Mouse (Mus musculus) hindbrain, embryonic 12.5 days (tissue): Measurements from ENCODE around the gene Pde4d. TPM values are rescaled to one million over a fixed set of nuclear protein-coding genes. Genes with fewer than 3 reads are reported as not detected.

Experiments
- ATAC-seq: fragments of 200-750 bp; cut with Nextera tagmentation; 2 replicates; pipeline ENCODE4 v1.8.0; 2017; ENCODE audit warnings: moderate TSS enrichment; ENCODE audit not compliant: low FRiP score
- H3K27ac ChIP-seq: fragments of 300-500 bp; sonication (generic); 2 replicates; pipeline ENCODE4 v1.5.1; 2016; ENCODE audit warnings: mild to moderate bottlenecking
- H3K27me3 ChIP-seq: fragments of 300-500 bp; sonication (generic); 2 replicates; pipeline ENCODE4 v1.6.1; 2016; ENCODE audit warnings: mild to moderate bottlenecking
- H3K36me3 ChIP-seq: fragments of 300-500 bp; sonication (generic); 2 replicates; pipeline ENCODE4 v1.6.1; 2016; ENCODE audit warnings: mild to moderate bottlenecking
- H3K4me1 ChIP-seq: fragments of 300-500 bp; sonication (generic); 2 replicates; pipeline ENCODE4 v1.6.1; 2016
- H3K4me2 ChIP-seq: fragments of 300-500 bp; sonication (generic); replicated peaks from 2 replicates; pipeline ENCODE4 v1.6.1; 2016; ENCODE audit warnings: mild to moderate bottlenecking
- H3K4me3 ChIP-seq: fragments of 300-500 bp; sonication (generic); 2 replicates; pipeline ENCODE4 v1.5.1; 2016; ENCODE audit warnings: mild to moderate bottlenecking
- H3K9ac ChIP-seq: fragments of 300-500 bp; sonication (generic); 2 replicates; pipeline ENCODE4 v1.6.1; 2016; ENCODE audit warnings: mild to moderate bottlenecking, moderate library complexity
- H3K9me3 ChIP-seq: fragments of 300-500 bp; sonication (generic); replicated peaks from 2 replicates; pipeline ENCODE4 v1.6.1; 2016; ENCODE audit warnings: mild to moderate bottlenecking
- WGBS: fragments of 180-500 bp; shearing (Covaris S2); methylation state at CpG from one replicate; pipeline ENCODE4 v1.1.7; 2016; 5-methylcytosine and 5-hydroxymethylcytosine counted together
- polyA plus RNA-seq: library from polyadenylated mRNA; unstranded; fragments of >200 nt; fragmentation: Nextera tagmentation; extraction: Ambion mirVana; gene quantifications from 2 replicates; pipeline ENCODE4 v1.2.1, GENCODE M21; 2016

Pde4d gene
- polyA plus RNA-seq, 1 experiment from 2014 or later, result 20.6 TPM

DNA sequence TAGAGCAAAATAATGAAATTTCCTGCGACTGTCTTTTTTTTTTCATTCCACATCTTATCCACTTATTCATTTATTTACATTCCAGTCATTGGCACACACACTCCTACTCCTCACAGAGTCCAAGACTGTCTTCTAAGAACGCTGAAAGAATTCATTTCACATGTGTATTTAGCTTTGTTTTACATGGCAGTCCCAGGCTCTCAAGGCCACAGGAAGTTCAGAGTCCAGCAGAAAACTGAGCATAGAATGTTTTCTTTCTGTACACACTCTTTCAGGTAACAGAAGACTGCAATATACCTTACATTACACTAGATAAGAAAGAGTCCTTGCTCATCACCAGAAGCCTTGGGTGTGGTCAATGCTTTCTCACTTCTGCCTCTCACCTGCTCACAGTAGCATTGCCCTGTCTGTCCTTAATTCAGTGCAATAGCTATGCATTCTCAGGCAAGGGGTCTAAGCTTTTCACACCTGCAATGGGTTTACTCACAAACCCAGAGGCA is 1169.5 kb downstream of the Pde4d start:
- H3K4me1 ChIP-seq, result no peaks in the 10 kb centered on the region
- no peak overlapping the region for H3K4me3 ChIP-seq
- no peak for ATAC-seq
- WGBS, result 80% methylated on average over 2 of the region's 2 CpGs
- no peaks in the 10 kb centered on the region for H3K9me3 ChIP-seq
- H3K27me3 ChIP-seq, result no peaks in the 10 kb centered on the region
- no peaks in the 10 kb centered on the region for H3K36me3 ChIP-seq
- H3K4me2 ChIP-seq, result no peak overlapping the region
- H3K9ac ChIP-seq, result no peak overlapping the region
- no peak overlapping the region for H3K27ac ChIP-seq

DNA sequence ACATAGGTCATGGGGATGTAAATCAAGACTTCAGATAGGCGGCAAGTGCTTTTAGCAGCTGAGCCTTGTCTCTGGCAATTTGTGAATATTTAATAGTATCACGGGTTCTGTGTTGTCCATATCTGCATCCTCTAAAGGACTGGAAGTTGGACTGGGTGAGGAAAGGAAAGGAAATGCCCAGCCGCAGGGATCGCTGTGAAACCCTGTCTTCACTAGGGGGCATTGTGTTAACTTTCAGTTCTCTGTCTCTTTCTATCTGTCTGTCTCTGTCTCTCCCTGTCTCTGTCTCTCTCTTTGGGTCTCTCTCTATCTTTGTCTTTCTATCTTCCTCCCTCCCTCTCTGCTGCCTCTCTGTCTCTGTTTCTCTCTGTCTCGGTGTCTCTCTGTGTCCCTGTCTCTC is 1172.5 kb downstream of the Pde4d start:
- H3K4me3 ChIP-seq, result no peak overlapping the region
- no peak for ATAC-seq
- H3K4me2 ChIP-seq, result no peak overlapping the region
- no peaks in the 10 kb centered on the region for H3K4me1 ChIP-seq
- H3K9me3 ChIP-seq, result no peaks in the 10 kb centered on the region
- no peaks in the 10 kb centered on the region for H3K27me3 ChIP-seq
- 71% methylated on average over 5 of the region's 5 CpGs for WGBS
- no peaks in the 10 kb centered on the region for H3K36me3 ChIP-seq
- no peak overlapping the region for H3K9ac ChIP-seq
- H3K27ac ChIP-seq, result no peak overlapping the region

DNA sequence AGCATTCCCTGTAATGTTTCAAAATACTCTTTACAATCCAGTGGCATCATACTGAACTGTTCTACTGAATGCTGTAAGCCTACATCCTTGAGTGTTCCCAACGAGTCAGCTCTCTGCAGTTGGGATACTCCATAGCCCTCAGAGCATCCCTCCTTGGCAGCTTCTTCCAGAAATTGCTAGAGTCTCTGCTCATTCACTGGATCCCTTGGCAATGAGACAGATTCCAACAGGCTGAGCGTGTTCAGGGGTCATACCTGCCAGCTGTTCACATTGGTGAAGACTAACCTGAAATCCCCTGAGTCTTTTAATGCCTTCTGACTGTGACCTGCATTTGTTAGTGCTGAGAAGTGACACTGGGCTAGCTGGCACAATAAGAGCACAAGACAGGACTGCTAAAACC is 1173.5 kb downstream of the Pde4d start:
- H3K4me1 ChIP-seq, result no peaks in the 10 kb centered on the region
- 67% methylated on average over 2 of the region's 2 CpGs for WGBS
- no peak overlapping the region for H3K4me3 ChIP-seq
- H3K36me3 ChIP-seq, result no peaks in the 10 kb centered on the region
- no peak overlapping the region for H3K9ac ChIP-seq
- no peak for ATAC-seq
- no peaks in the 10 kb centered on the region for H3K27me3 ChIP-seq
- no peak overlapping the region for H3K4me2 ChIP-seq
- H3K27ac ChIP-seq, result no peak overlapping the region
- no peaks in the 10 kb centered on the region for H3K9me3 ChIP-seq

DNA sequence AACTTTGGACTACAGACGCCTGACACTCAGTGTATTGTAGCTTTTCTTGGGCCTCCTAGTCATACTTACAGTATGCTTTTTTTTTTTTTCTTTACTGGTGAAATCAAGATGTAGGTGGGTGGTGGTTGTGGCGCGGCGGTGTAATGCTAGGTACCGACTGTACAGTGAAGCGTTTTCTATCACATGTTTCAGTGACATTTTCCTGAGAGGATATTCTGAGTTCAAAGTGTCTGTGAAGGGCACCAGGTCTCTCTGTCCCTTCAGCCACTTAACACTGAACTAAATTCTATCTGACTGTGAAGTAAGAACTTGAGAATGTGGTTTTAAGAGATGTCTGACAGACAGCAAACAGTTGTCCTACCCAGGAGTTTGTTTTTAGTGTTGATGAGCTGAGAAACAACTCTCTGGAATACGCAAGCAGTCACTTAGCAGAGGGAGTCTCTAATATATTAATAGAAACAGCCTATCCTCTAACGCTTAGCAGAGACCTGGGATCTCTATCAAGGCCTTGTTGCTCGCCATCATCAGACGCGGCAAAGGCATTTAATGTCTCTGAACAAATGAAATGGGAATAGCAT is 1175.1 kb downstream of the Pde4d start:
- no peak overlapping the region for H3K9ac ChIP-seq
- 92% methylated on average over 11 of the region's 11 CpGs for whole genome bisulfite sequencing
- no peaks in the 10 kb centered on the region for H3K9me3 ChIP-seq
- no peak for ATAC-seq
- H3K36me3 ChIP-seq, result no peaks in the 10 kb centered on the region
- no peak overlapping the region for H3K27ac ChIP-seq
- no peaks in the 10 kb centered on the region for H3K4me1 ChIP-seq
- no peak overlapping the region for H3K4me3 ChIP-seq
- H3K4me2 ChIP-seq, result no peak overlapping the region
- no peaks in the 10 kb centered on the region for H3K27me3 ChIP-seq

DNA sequence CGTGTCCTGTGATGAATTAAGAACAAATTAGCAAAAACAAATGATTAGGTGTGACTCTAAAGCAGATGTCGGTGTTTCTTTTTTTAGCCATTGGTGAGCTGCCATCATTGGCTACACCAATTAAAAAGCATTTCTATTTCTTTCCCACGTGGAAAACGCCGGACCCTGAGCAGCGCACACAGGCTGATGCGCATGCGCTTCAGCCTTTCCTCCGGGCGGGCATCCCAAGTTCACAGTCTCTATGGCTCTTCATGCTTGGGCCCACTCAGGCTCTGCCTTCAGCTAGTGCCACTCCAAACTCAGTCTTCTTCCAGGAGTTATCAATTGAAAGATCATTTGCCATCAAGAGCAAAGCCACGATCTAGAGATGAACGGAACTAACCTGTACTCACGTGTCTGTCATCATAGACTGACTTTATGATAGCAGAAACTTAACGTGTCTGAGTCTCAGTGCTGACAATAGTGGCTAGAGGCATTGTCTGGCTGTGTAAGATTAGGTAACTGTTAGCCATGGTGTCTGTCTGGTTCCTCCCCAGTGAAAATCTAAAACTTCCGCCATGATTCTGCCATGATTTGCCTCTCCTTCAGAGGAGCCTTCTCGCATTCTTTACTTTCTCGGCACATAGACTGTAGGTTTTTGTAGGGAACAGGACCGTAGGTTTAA is 1175.8 kb downstream of the Pde4d start:
- no peak overlapping the region for H3K4me2 ChIP-seq
- no peak for ATAC-seq
- no peaks in the 10 kb centered on the region for H3K9me3 ChIP-seq
- H3K4me3 ChIP-seq, result no peak overlapping the region
- no peaks in the 10 kb centered on the region for H3K36me3 ChIP-seq
- 91% methylated on average over 18 of the region's 18 CpGs for WGBS
- no peaks in the 10 kb centered on the region for H3K4me1 ChIP-seq
- H3K9ac ChIP-seq, result no peak overlapping the region
- no peak overlapping the region for H3K27ac ChIP-seq
- no peaks in the 10 kb centered on the region for H3K27me3 ChIP-seq

DNA sequence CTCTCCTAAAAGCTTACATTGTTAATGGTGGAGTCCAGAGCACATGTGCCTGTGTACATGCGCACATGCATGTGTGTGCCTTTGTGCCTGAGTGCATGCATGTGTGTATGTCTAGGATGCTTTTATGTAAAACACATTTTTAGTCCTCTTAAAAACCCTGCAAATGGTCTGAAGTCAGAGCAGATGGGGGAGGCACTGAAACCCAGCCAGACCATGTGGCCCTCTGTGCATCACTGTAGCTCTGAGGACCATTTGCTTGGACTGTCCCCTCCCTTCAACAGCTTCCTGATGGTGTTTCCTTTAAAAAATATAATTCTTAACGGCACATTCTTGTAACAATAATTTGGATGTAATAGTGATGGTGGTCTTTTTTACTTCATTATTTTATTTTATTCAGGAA is 1177.5 kb downstream of the Pde4d start:
- Histone ChIP-seq H3K36me3 (no peaks in the 10 kb centered on the region), H3K27me3 (no peaks in the 10 kb centered on the region), H3K4me3 (no peak overlapping the region), H3K4me2 (no peak overlapping the region), H3K9me3 (no peaks in the 10 kb centered on the region), H3K27ac (no peak overlapping the region), H3K4me1 (peaks cover 6% of the 10 kb centered on the region), H3K9ac (no peak overlapping the region)
- 96% methylated on average over 2 of the region's 2 CpGs for WGBS
- no peak for ATAC-seq

DNA sequence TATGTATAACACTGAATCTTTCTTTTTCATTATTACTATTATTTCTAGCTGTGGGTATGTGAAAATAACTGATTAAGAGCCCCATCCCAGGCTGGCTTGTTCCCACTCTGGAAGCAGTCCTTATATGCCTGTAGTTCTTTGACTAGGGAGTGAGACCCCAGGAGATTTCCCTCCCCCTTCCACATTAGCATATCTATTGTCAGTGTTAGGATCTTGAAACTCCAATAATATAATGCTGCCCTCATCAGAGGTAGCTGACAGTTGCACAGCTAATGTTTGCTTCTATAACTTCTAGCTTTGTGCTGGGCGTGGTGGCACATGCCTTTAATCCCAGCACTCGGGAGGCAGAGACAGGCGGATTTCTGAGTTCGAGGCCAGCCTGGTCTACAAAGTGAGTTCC is 1178.9 kb downstream of the Pde4d start:
- Histone ChIP-seq H3K4me1 (peaks cover 18% of the 10 kb centered on the region), H3K4me2 (no peak overlapping the region), H3K4me3 (no peak overlapping the region), H3K9me3 (no peaks in the 10 kb centered on the region), H3K9ac (no peak overlapping the region), H3K27me3 (no peaks in the 10 kb centered on the region), H3K27ac (no peak overlapping the region), H3K36me3 (no peaks in the 10 kb centered on the region)
- WGBS, result 80% methylated on average over 4 of the region's 4 CpGs
- ATAC-seq, result no peak

DNA sequence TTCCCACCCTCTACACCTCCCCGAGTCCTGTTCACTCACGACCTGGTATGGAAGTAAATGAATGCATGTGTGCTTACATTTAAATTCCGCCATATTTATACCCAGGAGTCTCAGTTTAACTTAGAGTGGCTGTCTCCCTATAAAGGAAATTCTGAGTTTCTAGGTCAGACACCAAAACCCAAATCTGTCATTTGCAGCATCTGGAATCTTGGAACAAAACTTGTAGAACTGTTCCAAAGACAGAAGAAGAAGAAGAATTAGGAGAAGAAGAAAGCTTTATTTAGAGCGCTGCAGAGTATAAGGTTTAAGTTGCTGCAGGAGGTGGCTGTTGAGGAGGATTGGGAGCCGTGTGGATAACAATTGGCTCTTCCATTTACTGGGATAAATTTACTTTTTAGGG is 1179.5 kb downstream of the Pde4d start:
- Histone ChIP-seq H3K4me1 (peaks cover 22% of the 10 kb centered on the region), H3K27me3 (no peaks in the 10 kb centered on the region), H3K27ac (no peak overlapping the region), H3K9ac (no peak overlapping the region), H3K4me2 (no peak overlapping the region), H3K36me3 (no peaks in the 10 kb centered on the region), H3K4me3 (no peak overlapping the region), H3K9me3 (no peaks in the 10 kb centered on the region)
- 87% methylated on average over 5 of the region's 5 CpGs for WGBS
- ATAC-seq, result no peak

DNA sequence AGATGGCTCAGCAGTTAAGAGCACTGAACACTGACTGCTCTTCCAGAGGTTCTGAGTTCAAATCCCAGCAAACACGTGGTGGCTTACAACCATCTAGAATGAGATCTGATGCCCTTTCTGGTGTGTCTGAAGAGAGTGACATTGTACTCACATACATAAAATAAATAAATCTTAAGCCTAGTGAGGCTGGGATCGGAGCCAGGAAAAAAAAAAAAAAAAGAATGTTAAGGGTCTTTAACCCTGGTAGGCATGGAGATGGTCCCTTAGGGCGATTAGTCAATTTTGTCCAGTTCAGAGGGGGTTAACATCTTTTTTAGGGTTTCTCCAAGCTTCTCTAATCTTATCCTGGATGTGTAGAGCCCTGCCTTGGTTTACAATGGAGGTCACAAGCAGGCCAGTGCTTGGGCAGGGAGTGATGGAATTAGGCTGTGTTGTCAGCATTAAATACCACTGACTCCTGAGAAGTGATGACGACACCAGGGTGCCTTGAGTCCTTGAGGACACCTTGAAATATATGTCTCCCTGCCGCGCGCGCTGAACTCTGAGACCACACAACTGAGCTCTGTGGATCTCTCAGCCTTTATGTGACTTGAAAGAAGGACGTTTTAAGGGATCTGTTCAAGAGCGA is 1181.8 kb downstream of the Pde4d start:
- H3K4me3 ChIP-seq, result no peak overlapping the region
- no peak for ATAC-seq
- WGBS, result 34% methylated on average over 10 of the region's 10 CpGs
- H3K9me3 ChIP-seq, result no peaks in the 10 kb centered on the region
- H3K27me3 ChIP-seq, result no peaks in the 10 kb centered on the region
- H3K4me1 ChIP-seq, result peaks cover 24% of the 10 kb centered on the region
- no peak overlapping the region for H3K4me2 ChIP-seq
- H3K27ac ChIP-seq, result no peak overlapping the region
- no peak overlapping the region for H3K9ac ChIP-seq
- H3K36me3 ChIP-seq, result no peaks in the 10 kb centered on the region

DNA sequence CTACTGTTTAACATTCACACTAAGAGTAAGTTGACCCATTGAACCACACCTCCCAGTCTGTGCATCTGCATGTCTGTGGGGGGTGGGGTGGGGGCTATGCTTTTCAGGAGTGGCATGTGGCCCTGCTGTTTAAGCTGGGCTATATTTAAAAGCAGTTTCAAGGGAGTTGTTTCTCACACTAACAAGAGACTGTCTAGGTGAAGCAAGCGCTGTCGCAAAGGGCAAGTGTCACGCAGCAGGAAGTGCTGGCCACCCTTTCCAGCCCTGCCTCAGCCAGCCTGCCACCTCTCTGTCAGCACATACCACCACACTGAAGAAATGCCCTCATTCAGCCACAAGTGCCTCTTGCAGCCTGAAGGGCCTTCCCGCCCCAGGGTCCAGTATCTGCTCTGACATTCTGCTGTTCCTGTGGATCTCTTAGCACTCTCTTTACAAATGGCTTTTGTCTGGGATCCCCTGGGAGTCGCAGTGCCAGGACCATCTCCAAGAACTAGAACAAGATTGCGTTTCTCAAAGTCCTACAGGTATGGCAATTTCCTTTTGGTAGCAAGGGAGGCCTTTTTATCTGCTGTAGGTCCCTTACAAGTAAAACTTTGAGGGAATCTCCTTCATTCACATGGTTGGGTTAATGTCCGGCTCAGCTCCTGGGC is 1182.8 kb downstream of the Pde4d start:
- H3K27ac ChIP-seq, result no peak overlapping the region
- H3K36me3 ChIP-seq, result no peaks in the 10 kb centered on the region
- H3K9me3 ChIP-seq, result no peaks in the 10 kb centered on the region
- peaks cover 24% of the 10 kb centered on the region for H3K4me1 ChIP-seq
- H3K27me3 ChIP-seq, result no peaks in the 10 kb centered on the region
- H3K4me3 ChIP-seq, result no peak overlapping the region
- H3K9ac ChIP-seq, result no peak overlapping the region
- H3K4me2 ChIP-seq, result 0 out of 2 replicates have a peak overlapping the region, but pooled peaks have one; percentile 11
- ATAC-seq, result peak; percentile 41; the same call in 1 of the 2 replicates
- WGBS, result 4% methylated on average over 7 of the region's 7 CpGs

DNA sequence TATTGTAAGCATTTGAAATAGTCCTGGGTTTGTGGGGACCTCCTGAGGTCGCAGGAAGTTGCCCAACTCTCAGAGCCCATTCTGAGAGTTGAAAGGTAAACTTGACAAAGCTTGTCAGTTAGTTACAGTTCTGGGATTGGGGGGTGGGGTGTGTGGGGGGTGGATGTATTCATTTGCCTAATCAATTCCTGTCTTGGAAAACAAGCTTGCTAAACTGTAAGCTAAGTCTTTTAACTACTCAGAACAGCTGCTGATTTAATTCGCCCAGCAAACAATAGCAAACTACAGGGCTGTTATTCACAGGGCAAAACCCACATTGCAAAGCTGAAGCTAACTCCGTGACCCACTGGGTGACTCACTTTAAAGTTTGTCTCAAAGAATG is 1183.3 kb downstream of the Pde4d start:
- H3K4me1 ChIP-seq, result peaks cover 24% of the 10 kb centered on the region
- ATAC-seq, result 0 out of 2 replicates have a peak, but pooled peaks have one; percentile 17
- no peak overlapping the region for H3K9ac ChIP-seq
- H3K4me2 ChIP-seq, result no peak overlapping the region; the same call in 1 of the 2 replicates
- H3K27ac ChIP-seq, result no peak overlapping the region
- H3K27me3 ChIP-seq, result no peaks in the 10 kb centered on the region
- no peak overlapping the region for H3K4me3 ChIP-seq
- no peaks in the 10 kb centered on the region for H3K36me3 ChIP-seq
- no peaks in the 10 kb centered on the region for H3K9me3 ChIP-seq
- 6% methylated on average over 3 of the region's 3 CpGs for WGBS

DNA sequence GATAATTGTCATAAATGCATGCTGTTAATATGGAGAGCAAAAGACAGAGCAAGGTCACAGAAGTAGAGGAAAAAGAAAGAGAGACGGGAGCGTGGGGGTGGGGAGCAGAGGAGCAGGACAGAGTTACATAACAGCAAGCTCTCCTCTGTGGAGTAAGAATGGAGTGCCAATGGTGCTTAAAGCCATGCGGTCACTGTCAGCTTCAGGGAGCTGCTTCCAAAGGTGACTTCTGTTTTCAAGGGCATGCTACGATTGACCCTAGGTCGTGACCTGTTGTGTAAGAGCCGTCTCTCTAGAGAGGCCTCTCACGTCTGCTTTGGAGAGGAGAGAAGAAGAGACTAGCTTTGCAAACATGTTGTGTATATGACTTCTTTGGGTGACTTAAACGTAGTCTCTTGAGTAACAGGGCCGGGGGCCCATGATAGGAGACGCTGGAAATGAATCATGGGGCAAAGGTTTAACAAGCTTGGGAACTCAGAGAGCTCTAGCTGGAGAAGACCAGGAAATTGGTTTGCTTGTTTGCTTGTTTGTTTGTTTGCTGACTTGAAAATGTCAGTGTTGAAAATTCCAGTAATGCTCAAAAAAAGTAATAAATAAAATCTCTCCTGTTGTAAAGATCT is 1186.3 kb downstream of the Pde4d start:
- ATAC-seq, result no peak
- WGBS, result 63% methylated on average over 10 of the region's 10 CpGs

More for the DNA sequence above, 1186.3 kb downstream of the Pde4d start:
- Histone ChIP-seq H3K4me1 (peaks cover 24% of the 10 kb centered on the region), H3K27ac (no peak overlapping the region), H3K9ac (no peak overlapping the region), H3K9me3 (no peaks in the 10 kb centered on the region), H3K36me3 (no peaks in the 10 kb centered on the region), H3K4me2 (no peak overlapping the region), H3K27me3 (no peaks in the 10 kb centered on the region), H3K4me3 (no peak overlapping the region)
